8 mouse cellular contexts compared by ENCODE assay signal in genomic region chr5:35043110-35043451, GRCm38 (mm10). TPM values are rescaled to one million over a fixed set of nuclear protein-coding genes. Genes with fewer than 3 reads are reported as not detected.
DNase-seq lines count a peak whose midpoint lies in the region; ATAC-seq and TF ChIP-seq lines count a peak whose summit lies in the region.

No protein-coding gene starts in this region.

- no peak overlapping the region for H3K4me2 ChIP-seq in forebrain, embryonic 16.5 days (ENCODE audit: low read length)
- peak overlapping the region; percentile 69 for H3K4me2 ChIP-seq in liver, postnatal 0 days (ENCODE audit: low read depth, low read length)
- no peak overlapping the region for H3K4me2 ChIP-seq in neural tube, embryonic 14.5 days (ENCODE audit: low read depth, low read length)

- DNase-seq in Muller cell, postnatal 12 days (ENCODE audit: inconsistent ontology term) = peak; percentile 64
- DNase-seq in cerebellum, adult 18-20 months = peak; percentile 77 to 78
- peak; percentile 60 to 92 for DNase-seq in layer of hippocampus, adult 18-20 months (ENCODE audit: low spot score in 2 of 2)
- peak; percentile 82 for DNase-seq in liver, postnatal 0 days
- peak; percentile 58 for DNase-seq in testis, postnatal 14 days (ENCODE audit: low spot score)

- peak; percentile 90 for ATAC-seq in forebrain, embryonic 16.5 days
- ATAC-seq in hematopoietic stem cell, adult 5-6 weeks (replicated peaks in 1 of 2; ENCODE audit: insufficient read depth in 1 of 2, low FRiP score in 2 of 2, low TSS enrichment in 1 of 2, low read depth in 1 of 2, poor library complexity in 2 of 2, severe bottlenecking in 2 of 2) = peak; percentile 65 to 70
- ATAC-seq in liver, postnatal 0 days = peak; percentile 70
- ATAC-seq in neural tube, embryonic 14.5 days (ENCODE audit: low read depth) = peak; percentile 88

- no peaks in the 10 kb centered on the region for H3K27me3 ChIP-seq in forebrain, embryonic 16.5 days (replicated peaks; ENCODE audit: control insufficient read depth, insufficient read depth, low read length)
- no peaks in the 10 kb centered on the region for H3K27me3 ChIP-seq in liver, postnatal 0 days (ENCODE audit: insufficient read depth, low read length)
- H3K27me3 ChIP-seq in neural tube, embryonic 14.5 days (ENCODE audit: control insufficient read depth, insufficient read depth, low read length) = no peaks in the 10 kb centered on the region

- no peak overlapping the region for H3K4me3 ChIP-seq in forebrain, embryonic 16.5 days (replicated peaks; ENCODE audit: low read length)
- 0 out of 2 replicates have a peak overlapping the region, but pooled peaks have one; percentile 35 for H3K4me3 ChIP-seq in liver, postnatal 0 days (ENCODE audit: low read depth, low read length)
- no peak overlapping the region for H3K4me3 ChIP-seq in neural tube, embryonic 14.5 days (ENCODE audit: low read depth, low read length)

- no peaks in the 10 kb centered on the region for H3K9me3 ChIP-seq in forebrain, embryonic 16.5 days (ENCODE audit: control insufficient read depth, low read length)
- H3K9me3 ChIP-seq in liver, postnatal 0 days (ENCODE audit: low read length) = no peaks in the 10 kb centered on the region
- H3K9me3 ChIP-seq in neural tube, embryonic 14.5 days (ENCODE audit: control insufficient read depth, low read length) = no peaks in the 10 kb centered on the region

- whole genome bisulfite sequencing in forebrain, embryonic 16.5 days = 18% methylated on average over 1 of the region's 1 CpGs
- WGBS in liver, postnatal 0 days (ENCODE audit: insufficient replicate concordance) = 6% methylated on average over 1 of the region's 1 CpGs
- WGBS in neural tube, embryonic 14.5 days = 41% methylated on average over 1 of the region's 1 CpGs

- H3K9ac ChIP-seq in forebrain, embryonic 16.5 days (replicated peaks; ENCODE audit: low read depth, low read length) = no peak overlapping the region
- H3K9ac ChIP-seq in liver, postnatal 0 days (replicated peaks) = peak overlapping the region; percentile 59
- H3K9ac ChIP-seq in neural tube, embryonic 14.5 days (replicated peaks; ENCODE audit: low read depth, low read length) = no peak overlapping the region

- H3K36me3 ChIP-seq in forebrain, embryonic 16.5 days (ENCODE audit: control insufficient read depth, insufficient read depth) = no peaks in the 10 kb centered on the region
- H3K36me3 ChIP-seq in liver, postnatal 0 days (replicated peaks; ENCODE audit: insufficient read depth, low read length) = peaks cover 5% of the 10 kb centered on the region; the same call in 1 of the 2 replicates
- no peaks in the 10 kb centered on the region for H3K36me3 ChIP-seq in neural tube, embryonic 14.5 days (ENCODE audit: control insufficient read depth, insufficient read depth, low read length)

- TF ChIP-seq EP300 in liver, postnatal 0 days (IDR thresholded peaks at IDR 0.05; ENCODE audit: low read depth) = no peak

- H3K4me1 ChIP-seq in forebrain, embryonic 16.5 days (replicated peaks; ENCODE audit: control insufficient read depth, insufficient read depth, low read length) = no peaks in the 10 kb centered on the region
- peaks cover 20% of the 10 kb centered on the region for H3K4me1 ChIP-seq in liver, postnatal 0 days (ENCODE audit: insufficient read depth)
- H3K4me1 ChIP-seq in neural tube, embryonic 14.5 days (ENCODE audit: control insufficient read depth, insufficient read depth, low read length) = no peaks in the 10 kb centered on the region

- H3K27ac ChIP-seq in forebrain, embryonic 16.5 days (ENCODE audit: low read length) = no peak overlapping the region
- H3K27ac ChIP-seq in liver, postnatal 0 days (ENCODE audit: low read depth) = no peak overlapping the region
- no peak overlapping the region for H3K27ac ChIP-seq in neural tube, embryonic 14.5 days (ENCODE audit: low read depth, low read length)

- TF ChIP-seq CTCF in liver, postnatal 0 days (IDR thresholded peaks at IDR 0.05; ENCODE audit: low read depth) = peak; percentile 95

RNA-seq across cellular contexts. Expression of gene Hgfac, which starts 1.8 kb away (rescaled TPM):
- polyA plus RNA-seq in forebrain, embryonic 16.5 days (2015; fragmentation: Nextera tagmentation; extraction: Ambion mirVana) = 0.55 and 0.56 TPM in 2 replicates
- 2.9 and 6.1 TPM in 2 replicates for total RNA-seq in hematopoietic stem cell, adult 5-6 weeks (2017)
- 1 to 10 TPM; 1.0 to 2.2 TPM for total RNA-seq in layer of hippocampus, adult 18-20 months (2021)
- 285 and 304 TPM in 2 replicates for polyA plus RNA-seq in liver, postnatal 0 days (2015; fragmentation: Nextera tagmentation; extraction: Ambion mirVana)
- polyA plus RNA-seq in neural tube, embryonic 14.5 days (2014; fragmentation: Nextera tagmentation; extraction: Ambion mirVana) = 0.40 and 0.54 TPM in 2 replicates

RNA-seq across cellular contexts. Expression of gene Dok7, which starts 13.5 kb away (rescaled TPM):
- 7.0 and 7.8 TPM in 2 replicates for polyA plus RNA-seq in forebrain, embryonic 16.5 days (2015; fragmentation: Nextera tagmentation; extraction: Ambion mirVana)
- total RNA-seq in hematopoietic stem cell, adult 5-6 weeks (2017) = 0.31 TPM in 1 of 2 replicates, not detected in the other
- 10 to 100 TPM; 19.0 to 21.5 TPM for total RNA-seq in layer of hippocampus, adult 18-20 months (2021)
- 0.05 and 0.06 TPM in 2 replicates for polyA plus RNA-seq in liver, postnatal 0 days (2015; fragmentation: Nextera tagmentation; extraction: Ambion mirVana)
- polyA plus RNA-seq in neural tube, embryonic 14.5 days (2014; fragmentation: Nextera tagmentation; extraction: Ambion mirVana) = 4.2 and 5.7 TPM in 2 replicates

Comparison
In these comparisons a context has a peak if more than half of its experiments do, and no peak if none do; other contexts are left out.
1. RNA of gene Hgfac, which starts 1.8 kb away (polyA plus RNA-seq): 285 to 304 TPM in liver, postnatal 0 days; 0.55 to 0.56 TPM in forebrain, embryonic 16.5 days and 0.40 to 0.54 TPM in neural tube, embryonic 14.5 days; every median in the first group is over 100 times any median in the second.
2. Peak in every context shown above with its lines, with median percentiles within 50 percentile points of each other: DNase-seq and ATAC-seq.